Mouse (Mus musculus): ENCODE results near the gene Xpot.
A peak's percentile ranks its signal among the peaks of the same experiment; 100 is the strongest.

Gene Xpot

GRCm38 (mm10) chr10:121626186-121626882 is at the start of gene Xpot:
Gene Xpot, minus strand, starts transcription at chr10:121626332.
- peak; percentile 94 to 98 for DNase-seq (ENCODE audit: low spot score in 2 of 2)

GRCm38 (mm10) chr10:121669103-121669502 is 43.0 kb upstream of the Xpot start:
- DNase-seq (ENCODE audit: low spot score in 2 of 2): no peak

- DNase-seq (ENCODE audit: low spot score in 2 of 2): no peak
Observed at GRCm38 (mm10) chr10:121665631-121666145, 39.6 kb upstream of the Xpot start.

GRCm38 (mm10) chr10:121663599-121663998 is 37.5 kb upstream of the Xpot start:
- no peak for DNase-seq (ENCODE audit: low spot score in 2 of 2)

GRCm38 (mm10) chr10:121662711-121663110 is 36.6 kb upstream of the Xpot start:
- no peak for DNase-seq (ENCODE audit: low spot score in 2 of 2)

GRCm38 (mm10) chr10:121655907-121656306 is 29.8 kb upstream of the Xpot start:
- no peak for DNase-seq (ENCODE audit: low spot score in 2 of 2)

GRCm38 (mm10) chr10:121653079-121653478 is 26.9 kb upstream of the Xpot start:
- DNase-seq (ENCODE audit: low spot score in 2 of 2): no peak

GRCm38 (mm10) chr10:121646294-121646693 is 20.2 kb upstream of the Xpot start:
- no peak for DNase-seq (ENCODE audit: low spot score in 2 of 2)

GRCm38 (mm10) chr10:121642054-121642947 is 16.2 kb upstream of the Xpot start:
- no peak for DNase-seq (ENCODE audit: low spot score in 2 of 2)

- no peak for DNase-seq (ENCODE audit: low spot score in 2 of 2)
Observed at GRCm38 (mm10) chr10:121641272-121642053, 15.3 kb upstream of the Xpot start, which contains the start of gene D930020B18Rik. Gene D930020B18Rik, plus strand, starts transcription at chr10:121641588.

- no peak for DNase-seq (ENCODE audit: low spot score in 2 of 2)
Observed at GRCm38 (mm10) chr10:121640944-121641271, 14.8 kb upstream of the Xpot start.

- DNase-seq (ENCODE audit: low spot score in 2 of 2): no peak
Observed at GRCm38 (mm10) chr10:121640150-121640930, 14.2 kb upstream of the Xpot start.

- DNase-seq (ENCODE audit: low spot score in 2 of 2): no peak
Observed at GRCm38 (mm10) chr10:121639573-121639972, 13.4 kb upstream of the Xpot start.

- no peak for DNase-seq (ENCODE audit: low spot score in 2 of 2)
Observed at GRCm38 (mm10) chr10:121636276-121636675, 10.1 kb upstream of the Xpot start.

GRCm38 (mm10) chr10:121634159-121634558 is 8.0 kb upstream of the Xpot start:
- DNase-seq (ENCODE audit: low spot score in 2 of 2): no peak

GRCm38 (mm10) chr10:121628561-121629040 is 2.5 kb upstream of the Xpot start:
- DNase-seq (ENCODE audit: low spot score in 2 of 2): no peak

- no peak for DNase-seq (ENCODE audit: low spot score in 2 of 2)
Observed at GRCm38 (mm10) chr10:121627216-121627852, 1.2 kb upstream of the Xpot start.

- DNase-seq (ENCODE audit: low spot score in 2 of 2): no peak
Observed at GRCm38 (mm10) chr10:121625407-121626185, 536 bp downstream of the Xpot start.

GRCm38 (mm10) chr10:121625006-121625405 is 1.1 kb downstream of the Xpot start:
- DNase-seq (ENCODE audit: low spot score in 2 of 2): no peak

- no peak for DNase-seq (ENCODE audit: low spot score in 2 of 2)
Observed at GRCm38 (mm10) chr10:121623670-121624069, 2.5 kb downstream of the Xpot start.
